ENCODE assay signal across 8 mouse cellular contexts in genomic region chr11:84818961-84819692, GRCm38 (mm10). TPM values are rescaled to one million over a fixed set of nuclear protein-coding genes. Genes with fewer than 3 reads are reported as not detected.
A peak's percentile ranks its signal among the peaks of the same experiment; 100 is the strongest.
DNase-seq lines count a peak whose midpoint lies in the region; ATAC-seq and TF ChIP-seq lines count a peak whose summit lies in the region.

TSS of gene Mrm1 (minus strand) at chr11:84819515.

- H3K4me3 ChIP-seq in hindbrain, embryonic 13.5 days: peak within 1 kb of the TSS; percentile 74

- H3K9me3 ChIP-seq in hindbrain, embryonic 13.5 days: no peaks in the 10 kb centered on the region

- POLR2A ChIA-PET in Patski (lab: Charles Lee): interaction anchor here (0.6 to 3.3 kb wide), 5 partner anchors 10 to 400 kb away, joined by 3 to 16 read pairs (median 5); partner anchors contain the start of genes Dhrs11 and Ggnbp2

- WGBS in hindbrain, embryonic 13.5 days: under 1% methylated on average over 55 of the region's 55 CpGs

- no peaks in the 10 kb centered on the region for H3K36me3 ChIP-seq in hindbrain, embryonic 13.5 days

- no peaks in the 10 kb centered on the region for H3K27me3 ChIP-seq in Patski
- H3K27me3 ChIP-seq in hindbrain, embryonic 13.5 days: no peaks in the 10 kb centered on the region

- in situ Hi-C loops in Patski (cut with MboI; ENCODE audit: low pct_unique_long_range_greater_than_20kb): loop anchor here (5.0 to 10.0 kb wide), 2 partner anchors 552 to 674 kb away; no protein-coding TSS in a partner anchor

- DNase-seq in Patski (ENCODE audit: low read depth, low spot score): peak; percentile 61
- peak; percentile 95 to 97 for DNase-seq in cerebellum, postnatal 14 days
- DNase-seq in frontal cortex, postnatal 14 days (ENCODE audit: low spot score in 2 of 2): peak; percentile 85 to 86
- DNase-seq in layer of hippocampus, postnatal 25 days (ENCODE audit: extremely low spot score in 1 of 2, low spot score in 1 of 2): peak; percentile 84 to 92
- peak; percentile 97 for DNase-seq in lung, postnatal 25 days (ENCODE audit: low spot score)
- DNase-seq in retina, embryonic 14.5 days (ENCODE audit: low spot score): peak; percentile 96
- peak; percentile 98 for DNase-seq in thymus, postnatal 4 days

- peak within 1 kb of the TSS; percentile 82 for H3K9ac ChIP-seq in hindbrain, embryonic 13.5 days

- H3K27ac ChIP-seq in hindbrain, embryonic 13.5 days: peak within 1 kb of the TSS; percentile 76

- peak within 1 kb of the TSS; percentile 99 for H3K4me2 ChIP-seq in hindbrain, embryonic 13.5 days

- peaks cover 11% of the 10 kb centered on the region; the same call in 1 of the 2 replicates for H3K4me1 ChIP-seq in hindbrain, embryonic 13.5 days (replicated peaks)

- CTCF ChIA-PET in Patski (lab: Charles Lee): interaction anchor here (0.6 to 1.9 kb wide), 6 partner anchors 9 to 176 kb away, joined by 3 to 11 read pairs (median 4); partner anchors contain the start of gene Dhrs11

- TF ChIP-seq CTCF in Patski (IDR thresholded peaks at IDR 0.05): peak; percentile 97

- ATAC-seq in Patski: peak; percentile 84
- ATAC-seq in hindbrain, embryonic 13.5 days (ENCODE audit: low FRiP score): peak; percentile 76

RNA-seq across cellular contexts. Expression of gene Mrm1, which starts in this region (rescaled TPM):
- polyA plus RNA-seq in Patski (2021): 16.7 TPM
- 9.1 and 11.7 TPM in 2 replicates for polyA plus RNA-seq in hindbrain, embryonic 13.5 days (2015; fragmentation: Nextera tagmentation; extraction: Ambion mirVana)
- total RNA-seq in layer of hippocampus, postnatal 25 days (2021): 10 to 100 TPM; 11.4 to 12.2 TPM

Comparison
In these comparisons a context has a peak if more than half of its experiments do, and no peak if none do; other contexts are left out.
1. Peak in every context shown above with its lines: DNase-seq, ATAC-seq, H3K4me3 ChIP-seq and H3K27ac ChIP-seq.